Mouse (Mus musculus) stomach, embryonic 14.5 days (tissue): Measurements from ENCODE around the gene Neu3. TPM values are rescaled to one million over a fixed set of nuclear protein-coding genes. Genes with fewer than 3 reads are reported as not detected.

Experiments
- ATAC-seq: fragments of 200-750 bp; cut with Nextera tagmentation; 2 replicates; pipeline ENCODE4 v1.8.0; 2017; ENCODE audit warnings: low read depth, moderate TSS enrichment; ENCODE audit not compliant: insufficient number of reproducible peaks, insufficient read depth, low FRiP score
- H3K27ac ChIP-seq: fragments of 300-500 bp; sonication (generic); 2 replicates; pipeline ENCODE4 v1.5.1; 2014; ENCODE audit warnings: mild to moderate bottlenecking, low read length, moderate library complexity, mixed read lengths
- H3K27me3 ChIP-seq: fragments of 300-500 bp; sonication (generic); 2 replicates; pipeline ENCODE4 v1.6.1; 2014; ENCODE audit warnings: low read length, control low read depth, mixed read lengths; ENCODE audit not compliant: control insufficient read depth, insufficient read depth
- H3K36me3 ChIP-seq: fragments of 300-500 bp; sonication (generic); 2 replicates; pipeline ENCODE4 v1.6.1; 2014; ENCODE audit warnings: mild to moderate bottlenecking, control low read depth, low read length, moderate library complexity, mixed read lengths; ENCODE audit not compliant: control insufficient read depth, insufficient read depth
- H3K4me1 ChIP-seq: fragments of 300-500 bp; sonication (generic); 2 replicates; pipeline ENCODE4 v1.6.1; 2014; ENCODE audit warnings: low read length, control low read depth, mixed read lengths; ENCODE audit not compliant: control insufficient read depth, insufficient read depth
- H3K4me2 ChIP-seq: fragments of 300-500 bp; sonication (generic); replicated peaks from 2 replicates; pipeline ENCODE4 v1.6.1; 2014; ENCODE audit warnings: low read depth, low read length, control low read depth
- H3K4me3 ChIP-seq: fragments of 300-500 bp; sonication (generic); 2 replicates; pipeline ENCODE4 v1.5.1; 2014; ENCODE audit warnings: low read depth, low read length, control low read depth
- H3K9ac ChIP-seq: fragments of 300-500 bp; sonication (generic); replicated peaks from 2 replicates; pipeline ENCODE4 v1.6.1; 2014; ENCODE audit warnings: low read depth, mild to moderate bottlenecking, control low read depth, low read length, moderate library complexity, mixed read lengths
- H3K9me3 ChIP-seq: fragments of 300-500 bp; sonication (generic); 2 replicates; pipeline ENCODE4 v1.6.1; 2016; ENCODE audit warnings: low read depth, low read length, control low read depth; ENCODE audit not compliant: control insufficient read depth
- WGBS: fragments of 180-500 bp; shearing (Covaris S2); extraction: QIAGEN DNeasy Blood & Tissue Kit; methylation state at CpG from one replicate; pipeline ENCODE4 v1.1.7; 2014; 5-methylcytosine and 5-hydroxymethylcytosine counted together
- polyA plus RNA-seq: library from polyadenylated mRNA; unstranded; fragments of >200 nt; fragmentation: Nextera tagmentation; extraction: Ambion mirVana; gene quantifications from 2 replicates; pipeline ENCODE4 v1.2.1, GENCODE M21; 2014

Gene Neu3
- polyA plus RNA-seq, 1 experiment from 2014 or later = 7.1 TPM

- no peak overlapping the region for H3K27ac ChIP-seq
- no peaks in the 10 kb centered on the region for H3K4me1 ChIP-seq
- no peak overlapping the region for H3K4me3 ChIP-seq
- WGBS = 93% methylated on average over 8 of the region's 8 CpGs
- no peaks in the 10 kb centered on the region for H3K27me3 ChIP-seq
- H3K36me3 ChIP-seq = peaks cover 56% of the 10 kb centered on the region
- no peak overlapping the region for H3K4me2 ChIP-seq
- no peaks in the 10 kb centered on the region for H3K9me3 ChIP-seq
- ATAC-seq = no peak
- H3K9ac ChIP-seq = no peak overlapping the region
These were observed 17.5 kb upstream of the Neu3 start for GRCm38 (mm10) chr7:99845533-99846236.

DNA sequence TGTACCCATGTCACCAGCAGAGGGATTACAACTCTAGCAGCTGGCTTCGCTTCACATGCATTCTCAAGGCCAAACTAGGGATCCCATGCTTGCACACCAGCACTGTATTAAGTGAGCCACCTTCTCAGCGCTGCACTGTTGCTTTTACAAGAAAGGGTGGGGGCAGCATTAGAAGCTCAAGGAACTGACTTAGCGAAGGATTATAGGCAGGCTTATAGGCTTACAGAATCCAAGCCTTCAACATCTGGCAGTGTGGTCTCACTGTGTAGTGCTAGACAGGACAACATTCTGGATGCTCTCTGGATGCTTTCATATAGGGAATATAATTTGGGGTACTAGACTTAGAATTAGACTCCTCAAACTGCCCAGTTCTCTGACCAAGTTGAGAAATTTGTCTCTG, 10.0 kb upstream of the Neu3 start:
- Histone ChIP-seq H3K27ac (peak overlapping the region; percentile 67; the same call in 1 of the 2 replicates), H3K4me2 (no peak overlapping the region), H3K4me1 (peaks cover 13% of the 10 kb centered on the region), H3K9ac (no peak overlapping the region), H3K9me3 (no peaks in the 10 kb centered on the region), H3K27me3 (no peaks in the 10 kb centered on the region), H3K4me3 (no peak overlapping the region), H3K36me3 (peaks cover 38% of the 10 kb centered on the region)
- ATAC-seq = no peak
- WGBS = 75% methylated on average over 3 of the region's 3 CpGs

- Histone ChIP-seq H3K4me1 (peaks cover 13% of the 10 kb centered on the region), H3K27me3 (no peaks in the 10 kb centered on the region), H3K4me3 (no peak overlapping the region), H3K9ac (no peak overlapping the region), H3K27ac (peak overlapping the region; percentile 67; the same call in 1 of the 2 replicates), H3K9me3 (no peaks in the 10 kb centered on the region), H3K4me2 (no peak overlapping the region), H3K36me3 (peaks cover 30% of the 10 kb centered on the region; the same call in 1 of the 2 replicates)
- 48% methylated on average over 6 of the region's 6 CpGs for WGBS
- peak; percentile 56 for ATAC-seq
These were observed 9.3 kb upstream of the Neu3 start for GRCm38 (mm10) chr7:99837358-99838071.

DNA sequence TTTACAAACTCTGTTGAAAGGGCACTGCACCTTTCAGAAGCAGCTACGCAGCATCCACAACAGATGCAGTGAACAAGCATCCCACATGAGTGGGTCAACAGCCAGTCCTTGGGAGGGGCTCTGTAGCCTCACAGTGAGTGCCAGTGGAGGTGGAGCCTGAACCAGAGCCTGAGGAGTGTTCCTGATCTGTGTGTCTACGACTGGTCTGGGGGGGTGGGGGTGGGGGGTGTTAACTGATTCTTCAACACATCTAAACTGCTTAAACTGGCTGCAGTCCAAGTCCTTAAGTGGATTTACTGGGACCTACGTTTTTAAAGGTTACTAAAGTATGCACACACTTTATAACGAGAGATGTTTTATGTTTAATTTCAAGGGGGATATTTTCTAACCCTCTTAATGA, 8.6 kb upstream of the Neu3 start:
- peaks cover 24% of the 10 kb centered on the region; the same call in 1 of the 2 replicates for H3K36me3 ChIP-seq
- no peaks in the 10 kb centered on the region for H3K9me3 ChIP-seq
- H3K9ac ChIP-seq = no peak overlapping the region
- ATAC-seq = peak; percentile 61; the same call in 1 of the 2 replicates
- no peaks in the 10 kb centered on the region for H3K27me3 ChIP-seq
- no peak overlapping the region for H3K4me3 ChIP-seq
- WGBS = 36% methylated on average over 4 of the region's 4 CpGs
- no peak overlapping the region for H3K4me2 ChIP-seq
- peak overlapping the region; percentile 61; the same call in 1 of the 2 replicates for H3K27ac ChIP-seq
- H3K4me1 ChIP-seq = peaks cover 13% of the 10 kb centered on the region

GRCm38 (mm10) chr7:99834314-99834853, 6.2 kb upstream of the Neu3 start:
- Histone ChIP-seq H3K27me3 (no peaks in the 10 kb centered on the region), H3K4me1 (peaks cover 13% of the 10 kb centered on the region), H3K9ac (no peak overlapping the region), H3K36me3 (peaks cover 15% of the 10 kb centered on the region; the same call in 1 of the 2 replicates), H3K4me3 (no peak overlapping the region), H3K4me2 (no peak overlapping the region), H3K27ac (no peak overlapping the region), H3K9me3 (no peaks in the 10 kb centered on the region)
- ATAC-seq = no peak
- 85% methylated on average over 5 of the region's 5 CpGs for WGBS

DNA sequence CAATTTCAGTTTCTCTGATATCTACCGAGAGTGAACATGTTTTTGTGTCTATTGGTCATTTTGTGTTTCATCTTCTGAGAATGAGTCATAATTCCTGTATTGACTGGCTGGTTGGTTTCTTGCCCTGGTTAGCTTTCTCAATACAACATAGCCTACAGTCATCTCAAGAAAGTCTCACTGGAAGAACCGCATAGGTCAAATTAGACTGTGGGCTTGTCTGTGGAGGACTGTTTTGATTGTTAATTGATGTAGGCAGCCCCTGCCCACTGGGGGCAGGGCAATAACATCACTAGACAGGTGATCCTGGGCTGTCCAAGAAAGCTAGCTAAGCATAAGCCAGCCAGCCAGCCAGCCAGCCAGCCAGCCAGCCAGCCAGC, 5.6 kb upstream of the Neu3 start:
- 82% methylated on average over 2 of the region's 2 CpGs for WGBS
- Histone ChIP-seq H3K4me1 (peaks cover 13% of the 10 kb centered on the region), H3K9me3 (no peaks in the 10 kb centered on the region), H3K4me3 (no peak overlapping the region), H3K4me2 (no peak overlapping the region), H3K9ac (no peak overlapping the region), H3K36me3 (peaks cover 11% of the 10 kb centered on the region; the same call in 1 of the 2 replicates), H3K27ac (no peak overlapping the region), H3K27me3 (no peaks in the 10 kb centered on the region)
- no peak for ATAC-seq

DNA sequence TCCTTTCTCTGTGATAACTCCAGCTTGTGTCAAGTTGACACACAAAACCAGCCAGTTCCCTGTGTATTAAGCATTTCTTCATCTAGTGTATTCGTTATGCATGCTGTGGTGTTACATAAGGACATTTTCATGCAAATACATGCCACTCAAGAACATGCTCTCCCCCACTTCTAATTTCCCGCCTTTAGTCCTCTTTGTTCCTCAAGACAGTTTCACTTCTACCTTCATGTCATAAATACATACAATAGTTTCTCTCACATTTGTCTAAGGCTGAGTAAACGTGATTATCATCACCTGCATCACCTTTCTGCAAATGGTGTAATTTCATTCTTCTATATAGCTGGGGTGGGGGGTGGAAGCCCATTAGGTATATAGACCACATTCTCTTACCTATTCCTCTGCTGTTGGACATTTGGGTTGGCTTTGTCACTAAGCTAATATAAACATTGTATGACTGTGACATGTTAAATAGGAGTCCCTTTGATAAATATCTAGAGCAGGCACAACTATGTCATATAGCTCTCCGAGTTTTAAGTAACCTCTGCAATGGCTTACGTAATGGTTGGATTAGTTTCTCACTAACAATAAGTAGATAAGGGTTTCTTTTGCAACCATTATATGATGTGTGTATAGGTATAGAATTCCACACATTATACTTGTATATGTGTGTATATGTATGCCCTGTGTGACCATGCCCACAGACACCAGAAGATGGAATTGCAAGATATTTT, 5.1 kb upstream of the Neu3 start:
- 77% methylated on average over 5 of the region's 5 CpGs for WGBS

GRCm38 (mm10) chr7:99826096-99826495, 2.1 kb downstream of the Neu3 start:
- WGBS = 57% methylated on average over 6 of the region's 6 CpGs
- Histone ChIP-seq H3K4me2 (no peak overlapping the region), H3K27ac (no peak overlapping the region), H3K4me3 (no peak overlapping the region), H3K4me1 (peaks cover 4% of the 10 kb centered on the region; the same call in 1 of the 2 replicates), H3K36me3 (no peaks in the 10 kb centered on the region), H3K9me3 (no peaks in the 10 kb centered on the region), H3K9ac (no peak overlapping the region), H3K27me3 (no peaks in the 10 kb centered on the region)
- no peak for ATAC-seq

More for the DNA sequence above, 5.1 kb upstream of the Neu3 start:
- H3K4me2 ChIP-seq = no peak overlapping the region
- ATAC-seq = no peak
- no peak overlapping the region for H3K4me3 ChIP-seq
- no peaks in the 10 kb centered on the region for H3K27me3 ChIP-seq
- H3K9ac ChIP-seq = no peak overlapping the region
- H3K4me1 ChIP-seq = peaks cover 10% of the 10 kb centered on the region
- no peak overlapping the region for H3K27ac ChIP-seq
- H3K9me3 ChIP-seq = no peaks in the 10 kb centered on the region
- peaks cover 6% of the 10 kb centered on the region; the same call in 1 of the 2 replicates for H3K36me3 ChIP-seq
